Mouse (Mus musculus): Measurements from ENCODE around the gene Hist1h3c. TPM values are rescaled to one million over a fixed set of nuclear protein-coding genes. Genes with fewer than 3 reads are reported as not detected.
"Not testable (repeated sequence)": the region's sequence is repeated elsewhere in the genome, so short reads cannot be mapped to it uniquely, and the experiment has no call there.

Hist1h3c gene
- total RNA-seq, 1 experiment from 2014 or later = 109 TPM

DNA sequence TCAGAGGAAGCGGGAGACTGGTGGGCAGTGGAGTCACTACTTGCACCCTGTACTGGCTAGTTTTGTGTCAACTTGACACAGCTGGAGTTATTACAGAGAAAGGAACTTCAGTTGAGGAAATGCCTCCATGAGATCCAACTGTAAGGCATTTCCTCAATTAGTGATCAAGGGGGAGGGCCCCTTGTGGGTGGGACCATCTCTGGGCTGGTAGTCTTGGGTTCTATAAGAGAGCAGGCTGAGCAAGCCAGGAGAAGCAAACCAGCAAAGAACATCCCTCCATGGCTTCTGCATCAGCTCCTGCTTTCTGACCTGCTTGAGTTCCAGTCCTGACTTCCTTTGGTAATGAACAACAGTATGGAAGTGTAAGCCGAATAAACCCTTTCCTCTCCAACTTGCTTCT is 42.6 kb downstream of the Hist1h3c start:
- not testable (repeated sequence) for DNase-seq

- DNase-seq = no peak
Observed at GRCm38 (mm10) chr13:23702220-23702619, 43.2 kb downstream of the Hist1h3c start.

GRCm38 (mm10) chr13:23700786-23701520 is 44.4 kb downstream of the Hist1h3c start:
- peak; percentile 83 for DNase-seq

DNA sequence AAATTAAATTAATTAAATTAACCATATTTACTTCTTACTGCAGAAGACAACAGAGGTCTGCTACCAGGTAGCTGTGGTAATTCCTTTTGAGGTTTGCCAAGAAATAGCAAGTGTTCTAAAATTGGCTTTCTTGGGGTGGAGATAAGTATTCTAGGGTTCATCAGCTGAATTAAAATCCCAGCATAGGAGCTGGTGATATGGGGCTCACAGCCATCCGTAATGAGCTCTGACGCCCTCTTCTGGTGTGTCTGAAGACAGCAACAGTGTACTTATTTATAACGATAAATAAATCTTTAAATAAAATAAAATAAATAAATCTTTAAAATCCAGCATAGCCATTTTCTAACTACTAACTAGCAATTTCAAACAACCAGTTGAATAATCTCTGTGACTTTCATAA is 45.6 kb downstream of the Hist1h3c start:
- DNase-seq = no peak

GRCm38 (mm10) chr13:23698996-23699395 is 46.4 kb downstream of the Hist1h3c start:
- DNase-seq = no peak

GRCm38 (mm10) chr13:23698300-23698693 is 47.1 kb downstream of the Hist1h3c start, which contains the start of gene Hist1h4c:
Gene Hist1h4c, minus strand, starts transcription at chr13:23698454.
- peak; percentile 99 for DNase-seq

- DNase-seq = peak; percentile 77
Observed at GRCm38 (mm10) chr13:23697491-23698299, 47.7 kb downstream of the Hist1h3c start.

- peak; percentile 41 for DNase-seq
Observed at GRCm38 (mm10) chr13:23696061-23696474, 49.3 kb downstream of the Hist1h3c start.

DNA sequence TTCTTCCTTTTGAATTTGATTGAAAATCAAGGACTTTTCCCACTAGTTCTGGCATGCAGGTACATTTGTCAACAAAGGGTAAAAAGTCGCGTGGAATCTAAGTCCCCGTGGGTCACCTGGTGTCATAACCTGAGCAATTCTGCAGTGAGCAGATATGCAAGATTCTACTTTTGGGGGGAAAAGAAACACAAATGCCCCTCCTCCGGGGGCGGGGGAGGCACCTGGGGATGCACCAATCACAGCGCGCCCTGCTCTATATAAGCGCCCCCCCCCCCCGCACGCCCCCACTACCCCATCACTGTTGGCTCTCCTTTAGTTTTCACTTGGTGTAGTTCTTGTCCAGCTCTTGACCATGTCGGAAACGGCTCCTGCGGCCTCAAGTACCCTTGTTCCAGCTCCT is 49.9 kb downstream of the Hist1h3c start, which contains the start of gene Hist1h1t:
Gene Hist1h1t (plus strand): TSS at position 301 of the 400 bp plus-strand sequence.
- DNase-seq = no peak

Small RNA genes lying within 50 kb of the gene (microRNA-seq; reads per million reads assigned to microRNA genes)
- gene Gm44314 = 0 reads per million in 2 experiments
- gene Gm44484 = 0 reads per million in 2 experiments

Other genes with a start within 250 kb of the Hist1h3c start
- 699 and 771 TPM in 2 replicates for gene Hist1h4h, start 214.6 kb downstream of the Hist1h3c start, total RNA-seq (2021)
- 182 and 192 TPM in 2 replicates for gene Hist1h2af, start 211.7 kb downstream of the Hist1h3c start, total RNA-seq (2021)
- 64.2 and 80.0 TPM in 2 replicates for gene Hist1h3g, start 210.2 kb downstream of the Hist1h3c start, total RNA-seq (2021)
- gene Hist1h2bh, start 202.2 kb downstream of the Hist1h3c start, total RNA-seq (2021) = 18.0 and 26.2 TPM in 2 replicates
- gene Hist1h3f, start 201.6 kb downstream of the Hist1h3c start, total RNA-seq (2021) = 72.3 and 84.2 TPM in 2 replicates
- gene Hist1h4f, start 194.0 kb downstream of the Hist1h3c start, total RNA-seq (2021) = 307 and 382 TPM in 2 replicates
- 19.2 and 24.2 TPM in 2 replicates for gene Hist1h1d, start 192.3 kb downstream of the Hist1h3c start, total RNA-seq (2021)
- 184 TPM in 2 replicates for gene Hist1h3e, start 183.2 kb downstream of the Hist1h3c start, total RNA-seq (2021)
- 28.8 and 36.1 TPM in 2 replicates for gene Hist1h2ae, start 174.4 kb downstream of the Hist1h3c start, total RNA-seq (2021)
- 288 and 319 TPM in 2 replicates for gene Hist1h2bg, start 174.2 kb downstream of the Hist1h3c start, total RNA-seq (2021)
- gene Hist1h2bf, start 171.4 kb downstream of the Hist1h3c start, total RNA-seq (2021) = 127 and 167 TPM in 2 replicates
- gene Hist1h2ad, start 171.2 kb downstream of the Hist1h3c start, total RNA-seq (2021) = 12.6 and 14.1 TPM in 2 replicates
- 27.2 and 39.2 TPM in 2 replicates for gene Hist1h3d, start 169.8 kb downstream of the Hist1h3c start, total RNA-seq (2021)
- gene Hist1h4d, start 164.0 kb downstream of the Hist1h3c start, total RNA-seq (2021) = 250 and 265 TPM in 2 replicates
- 22.3 and 25.1 TPM in 2 replicates for gene Hist1h2be, start 124.5 kb downstream of the Hist1h3c start, total RNA-seq (2021)
- 139 and 157 TPM in 2 replicates for gene Hist1h1e, start 123.0 kb downstream of the Hist1h3c start, total RNA-seq (2021)
- 6.6 and 8.0 TPM in 2 replicates for gene Hist1h2ac, start 61.7 kb downstream of the Hist1h3c start, total RNA-seq (2021)
- 84.6 and 133 TPM in 2 replicates for gene Hist1h2bc, start 61.4 kb downstream of the Hist1h3c start, total RNA-seq (2021)
- 0.37 and 0.83 TPM in 2 replicates for gene Hist1h1t, start 49.8 kb downstream of the Hist1h3c start, total RNA-seq (2021)
- 161 and 165 TPM in 2 replicates for gene Hist1h4c, start 47.1 kb downstream of the Hist1h3c start, total RNA-seq (2021)
- gene Hfe, start 34.7 kb downstream of the Hist1h3c start, total RNA-seq (2021) = 29.0 and 39.1 TPM in 2 replicates
- 300 and 304 TPM in 2 replicates for gene Hist1h1c, start 6.8 kb downstream of the Hist1h3c start, total RNA-seq (2021)
- 125 and 171 TPM in 2 replicates for gene Hist1h2bb, start 1.1 kb upstream of the Hist1h3c start, total RNA-seq (2021)
- gene Hist1h2ab, start 5.5 kb upstream of the Hist1h3c start, total RNA-seq (2021) = 157 and 198 TPM in 2 replicates
- gene Hist1h3b, start 6.7 kb upstream of the Hist1h3c start, total RNA-seq (2021) = 247 and 351 TPM in 2 replicates
- gene Hist1h4b, start 11.4 kb upstream of the Hist1h3c start, total RNA-seq (2021) = 217 and 308 TPM in 2 replicates
- 164 and 198 TPM in 2 replicates for gene Hist1h4a, start 15.6 kb upstream of the Hist1h3c start, total RNA-seq (2021)
- 183 and 216 TPM in 2 replicates for gene Hist1h3a, start 16.8 kb upstream of the Hist1h3c start, total RNA-seq (2021)
- 172 and 219 TPM in 2 replicates for gene Hist1h1a, start 18.1 kb upstream of the Hist1h3c start, total RNA-seq (2021)
- not detected in 2 replicates for gene Trim38, start 24.3 kb upstream of the Hist1h3c start, total RNA-seq (2021)
- gene Slc17a2, start 61.4 kb upstream of the Hist1h3c start, total RNA-seq (2021) = 0.68 and 12.9 TPM in 2 replicates
- gene Slc17a3, start 93.8 kb upstream of the Hist1h3c start, total RNA-seq (2021) = 0.38 and 4.4 TPM in 2 replicates
- 1.1 TPM in 1 of 2 replicates, not detected in the other for gene Slc17a1, start 122.1 kb upstream of the Hist1h3c start, total RNA-seq (2021)
- gene Slc17a4, start 169.4 kb upstream of the Hist1h3c start, total RNA-seq (2021) = 0.45 and 4.8 TPM in 2 replicates
- not detected in 2 replicates for gene Hist1h2ba, start 188.6 kb upstream of the Hist1h3c start, total RNA-seq (2021)
- not detected in 2 replicates for gene Hist1h2aa, start 188.9 kb upstream of the Hist1h3c start, total RNA-seq (2021)
- 2.7 and 2.9 TPM in 2 replicates for gene Scgn, start 245.6 kb upstream of the Hist1h3c start, total RNA-seq (2021)

All from adrenal gland, postnatal 14 days (tissue).